Mouse (Mus musculus): Measurements from ENCODE around the gene 2310034G01Rik. TPM values are rescaled to one million over a fixed set of nuclear protein-coding genes. Genes with fewer than 3 reads are reported as not detected.

Gene 2310034G01Rik
- polyA plus RNA-seq, 1 experiment from 2014 or later, result 2.4 TPM

- ATAC-seq (ENCODE audit: low FRiP score), result peak; percentile 45
- peak overlapping the region; percentile 56 for H3K4me3 ChIP-seq (replicated peaks)
- 12% methylated on average over 16 of the region's 16 CpGs for WGBS
- H3K4me1 ChIP-seq, result peaks cover 83% of the 10 kb centered on the region
- H3K36me3 ChIP-seq, result 0 out of 2 replicates have a peak, but pooled peaks cover 5% of the 10 kb centered on the region
- H3K27ac ChIP-seq (replicated peaks), result peak overlapping the region; percentile 72
- no peaks in the 10 kb centered on the region for H3K9me3 ChIP-seq (replicated peaks)
- peak overlapping the region; percentile 75 for H3K4me2 ChIP-seq
- peaks cover 57% of the 10 kb centered on the region for H3K27me3 ChIP-seq (replicated peaks)
- 0 out of 2 replicates have a peak overlapping the region, but pooled peaks have one; percentile 62 for H3K9ac ChIP-seq (replicated peaks)
Observed at GRCm38 (mm10) chr19:46318586-46319378, 31.3 kb downstream of the 2310034G01Rik start.

- Histone ChIP-seq H3K4me2 (peak overlapping the region; percentile 75), H3K4me1 (peaks cover 77% of the 10 kb centered on the region), H3K27me3 (replicated peaks) (peaks cover 63% of the 10 kb centered on the region), H3K9me3 (replicated peaks) (no peaks in the 10 kb centered on the region), H3K4me3 (replicated peaks) (peak overlapping the region; percentile 56), H3K9ac (replicated peaks) (peak overlapping the region; percentile 62), H3K36me3 (peaks cover 11% of the 10 kb centered on the region), H3K27ac (replicated peaks) (peak overlapping the region; percentile 72)
- WGBS, result 1% methylated on average over 35 of the region's 42 CpGs
- ATAC-seq (ENCODE audit: low FRiP score), result peak; percentile 64
Observed at GRCm38 (mm10) chr19:46318031-46318471, 32.1 kb downstream of the 2310034G01Rik start.

GRCm38 (mm10) chr19:46317546-46317885 is 32.6 kb downstream of the 2310034G01Rik start:
- WGBS, result under 1% methylated on average over 48 of the region's 48 CpGs
- Histone ChIP-seq H3K27ac (replicated peaks) (peak overlapping the region; percentile 72), H3K4me2 (peak overlapping the region; percentile 75), H3K4me3 (replicated peaks) (peak overlapping the region; percentile 56), H3K4me1 (peaks cover 71% of the 10 kb centered on the region), H3K27me3 (replicated peaks) (peaks cover 67% of the 10 kb centered on the region), H3K9ac (replicated peaks) (peak overlapping the region; percentile 62), H3K9me3 (replicated peaks) (no peaks in the 10 kb centered on the region), H3K36me3 (peaks cover 16% of the 10 kb centered on the region)
- ATAC-seq (ENCODE audit: low FRiP score), result peak; percentile 65

GRCm38 (mm10) chr19:46316846-46317545 is 33.1 kb downstream of the 2310034G01Rik start:
- WGBS, result 34% methylated on average over 15 of the region's 15 CpGs
- ATAC-seq (ENCODE audit: low FRiP score), result no peak
- peaks cover 19% of the 10 kb centered on the region for H3K36me3 ChIP-seq
- peak overlapping the region; percentile 56 for H3K4me3 ChIP-seq (replicated peaks)
- H3K27me3 ChIP-seq (replicated peaks), result peaks cover 69% of the 10 kb centered on the region
- peak overlapping the region; percentile 62 for H3K9ac ChIP-seq (replicated peaks)
- peaks cover 66% of the 10 kb centered on the region for H3K4me1 ChIP-seq
- H3K4me2 ChIP-seq, result peak overlapping the region; percentile 75
- H3K27ac ChIP-seq (replicated peaks), result peak overlapping the region; percentile 72
- no peaks in the 10 kb centered on the region for H3K9me3 ChIP-seq (replicated peaks)

GRCm38 (mm10) chr19:46315752-46316610 is 34.1 kb downstream of the 2310034G01Rik start:
- Histone ChIP-seq H3K36me3 (peaks cover 29% of the 10 kb centered on the region), H3K9me3 (replicated peaks) (no peaks in the 10 kb centered on the region), H3K4me2 (peak overlapping the region; percentile 75), H3K4me1 (peaks cover 56% of the 10 kb centered on the region), H3K9ac (replicated peaks) (peak overlapping the region; percentile 62; the same call in 1 of the 2 replicates), H3K27me3 (replicated peaks) (peaks cover 69% of the 10 kb centered on the region), H3K27ac (replicated peaks) (no peak overlapping the region), H3K4me3 (replicated peaks) (peak overlapping the region; percentile 56)
- no peak for ATAC-seq (ENCODE audit: low FRiP score)
- WGBS, result 42% methylated on average over 12 of the region's 12 CpGs

GRCm38 (mm10) chr19:46314872-46315742 is 35.0 kb downstream of the 2310034G01Rik start:
- peaks cover 62% of the 10 kb centered on the region for H3K27me3 ChIP-seq (replicated peaks)

GRCm38 (mm10) chr19:46314151-46314601 is 35.9 kb downstream of the 2310034G01Rik start:
- peaks cover 45% of the 10 kb centered on the region for H3K4me1 ChIP-seq
- H3K4me2 ChIP-seq, result 0 out of 2 replicates have a peak overlapping the region, but pooled peaks have one; percentile 5
- no peak overlapping the region for H3K27ac ChIP-seq (replicated peaks)
- peaks cover 29% of the 10 kb centered on the region for H3K36me3 ChIP-seq
- no peaks in the 10 kb centered on the region for H3K9me3 ChIP-seq (replicated peaks)
- H3K9ac ChIP-seq (replicated peaks), result no peak overlapping the region; the same call in 1 of the 2 replicates
- no peak for ATAC-seq (ENCODE audit: low FRiP score)
- 15% methylated on average over 18 of the region's 18 CpGs for WGBS
- peaks cover 56% of the 10 kb centered on the region for H3K27me3 ChIP-seq (replicated peaks)
- H3K4me3 ChIP-seq (replicated peaks), result no peak overlapping the region

More at GRCm38 (mm10) chr19:46314872-46315742, 35.0 kb downstream of the 2310034G01Rik start:
- no peak for ATAC-seq (ENCODE audit: low FRiP score)
- Histone ChIP-seq H3K4me3 (replicated peaks) (no peak overlapping the region), H3K9me3 (replicated peaks) (no peaks in the 10 kb centered on the region), H3K27ac (replicated peaks) (no peak overlapping the region), H3K4me2 (peak overlapping the region; percentile 75; the same call in 1 of the 2 replicates), H3K9ac (replicated peaks) (no peak overlapping the region), H3K36me3 (peaks cover 29% of the 10 kb centered on the region), H3K4me1 (peaks cover 50% of the 10 kb centered on the region)
- 50% methylated on average over 14 of the region's 14 CpGs for WGBS

- 72% methylated on average over 6 of the region's 6 CpGs for WGBS
- Histone ChIP-seq H3K27ac (replicated peaks) (no peak overlapping the region), H3K9me3 (replicated peaks) (no peaks in the 10 kb centered on the region), H3K4me2 (no peak overlapping the region), H3K36me3 (peaks cover 29% of the 10 kb centered on the region), H3K4me1 (peaks cover 44% of the 10 kb centered on the region), H3K27me3 (replicated peaks) (peaks cover 57% of the 10 kb centered on the region), H3K9ac (replicated peaks) (no peak overlapping the region), H3K4me3 (replicated peaks) (no peak overlapping the region)
- no peak for ATAC-seq (ENCODE audit: low FRiP score)
Observed at GRCm38 (mm10) chr19:46313591-46313990, 36.5 kb downstream of the 2310034G01Rik start.

GRCm38 (mm10) chr19:46313116-46313515 is 37.0 kb downstream of the 2310034G01Rik start:
- H3K4me2 ChIP-seq, result no peak overlapping the region
- no peak for ATAC-seq (ENCODE audit: low FRiP score)
- H3K27me3 ChIP-seq (replicated peaks), result peaks cover 59% of the 10 kb centered on the region
- no peak overlapping the region for H3K27ac ChIP-seq (replicated peaks)
- 88% methylated on average over 9 of the region's 9 CpGs for WGBS
- no peak overlapping the region for H3K4me3 ChIP-seq (replicated peaks)
- peaks cover 42% of the 10 kb centered on the region for H3K4me1 ChIP-seq
- H3K9me3 ChIP-seq (replicated peaks), result no peaks in the 10 kb centered on the region
- H3K36me3 ChIP-seq, result peaks cover 29% of the 10 kb centered on the region
- H3K9ac ChIP-seq (replicated peaks), result no peak overlapping the region

GRCm38 (mm10) chr19:46312566-46312965 is 37.5 kb downstream of the 2310034G01Rik start:
- Histone ChIP-seq H3K4me3 (replicated peaks) (no peak overlapping the region), H3K9ac (replicated peaks) (no peak overlapping the region), H3K9me3 (replicated peaks) (no peaks in the 10 kb centered on the region), H3K27ac (replicated peaks) (no peak overlapping the region), H3K4me1 (peaks cover 36% of the 10 kb centered on the region), H3K4me2 (no peak overlapping the region), H3K36me3 (peaks cover 29% of the 10 kb centered on the region), H3K27me3 (replicated peaks) (peaks cover 61% of the 10 kb centered on the region)
- 93% methylated on average over 21 of the region's 21 CpGs for WGBS
- no peak for ATAC-seq (ENCODE audit: low FRiP score)
